Mouse (Mus musculus) heart, postnatal 0 days (tissue): Measurements from ENCODE around the gene Olfr1394.

ENCODE experiments used
- CTCF ChIP-seq: IDR thresholded peaks from 2 replicates; pipeline ENCODE4 v1.5.1; 2016; ENCODE audit warnings: antibody characterized with exemption, control low read depth, low read depth
- EP300 ChIP-seq: IDR thresholded peaks from 2 replicates; pipeline ENCODE4 v1.6.1; 2016; ENCODE audit warnings: antibody characterized with exemption, low read depth

- TF ChIP-seq CTCF (no peak), EP300 (no peak)
Measured at GRCm38 (mm10) chr11:49205080-49205590, 51.0 kb downstream of the Olfr1394 start.
